Comparison of ENCODE assay signal across 8 mouse cellular contexts in the genomic region with DNA sequence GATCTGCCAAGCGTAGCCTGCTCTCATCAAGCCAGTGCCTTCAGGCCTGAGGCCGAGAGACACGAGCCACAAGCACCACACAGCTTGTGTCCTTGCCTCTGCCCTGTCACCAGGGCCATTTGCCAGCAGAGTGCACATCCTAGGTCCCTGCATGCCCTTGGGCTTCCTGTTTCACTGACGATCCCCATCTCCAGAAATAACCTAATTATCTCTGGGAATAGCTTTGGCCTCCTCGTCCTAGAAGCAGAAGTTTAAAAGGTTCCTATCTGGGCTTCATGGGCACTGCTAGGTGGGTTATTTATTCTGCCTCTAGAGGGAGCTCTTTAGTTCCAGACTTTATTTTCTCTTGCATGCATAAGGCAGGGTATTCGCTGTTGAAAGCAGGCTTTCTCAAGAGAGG.
DNase-seq lines count a peak whose midpoint lies in the region; ATAC-seq and TF ChIP-seq lines count a peak whose summit lies in the region.

No protein-coding gene starts in this region.

- H3K27me3 ChIP-seq in heart, adult 2 months (ENCODE audit: control insufficient read depth, insufficient read depth, low read length): no peaks in the 10 kb centered on the region
- no peaks in the 10 kb centered on the region for H3K27me3 ChIP-seq in embryonic facial prominence, embryonic 14.5 days (replicated peaks; ENCODE audit: control insufficient read depth, insufficient read depth, low read length)
- no peaks in the 10 kb centered on the region for H3K27me3 ChIP-seq in splenic B cell, adult 2 months (ENCODE audit: control insufficient read depth, insufficient read depth, low read length, poor library complexity, severe bottlenecking)
- no peaks in the 10 kb centered on the region for H3K27me3 ChIP-seq in forebrain, embryonic 13.5 days

- DNase-seq in heart, adult 2 months: peak; percentile 65 to 77
- no peak for DNase-seq in heart, postnatal 25 days (ENCODE audit: low spot score)
- DNase-seq in A20 (ENCODE audit: low read depth, low spot score) (peak; percentile 75), R1 (ENCODE audit: low read depth, low spot score) (peak; percentile 33)
- peak; percentile 51 for DNase-seq in embryonic facial prominence, embryonic 14.5 days (ENCODE audit: low spot score)
- peak; percentile 4 for DNase-seq in layer of hippocampus, adult 9-11 months
- DNase-seq in splenic B cell, adult 2 months (ENCODE audit: low read depth, low spot score): peak; percentile 38

- H3K4me1 ChIP-seq in heart, adult 2 months (ENCODE audit: control insufficient read depth, insufficient read depth, low read length): peaks cover 5% of the 10 kb centered on the region
- H3K4me1 ChIP-seq in embryonic facial prominence, embryonic 14.5 days (ENCODE audit: control insufficient read depth, insufficient read depth, low read length): no peaks in the 10 kb centered on the region
- H3K4me1 ChIP-seq in forebrain, embryonic 13.5 days: no peaks in the 10 kb centered on the region

- no peak for TF ChIP-seq POLR2A in heart, adult 2 months (IDR thresholded peaks at IDR 0.05; ENCODE audit: insufficient read depth, low read depth, low read length)

- H3K9me3 ChIP-seq in embryonic facial prominence, embryonic 14.5 days (ENCODE audit: control insufficient read depth, low read length): no peaks in the 10 kb centered on the region
- no peaks in the 10 kb centered on the region for H3K9me3 ChIP-seq in forebrain, embryonic 13.5 days (replicated peaks)

- peak; percentile 90 for TF ChIP-seq CTCF in heart, adult 2 months (IDR thresholded peaks at IDR 0.05)

- peaks cover 4% of the 10 kb centered on the region; the same call in 1 of the 2 replicates for H3K36me3 ChIP-seq in heart, adult 2 months (ENCODE audit: control insufficient read depth, insufficient read depth, low read length)
- no peaks in the 10 kb centered on the region for H3K36me3 ChIP-seq in embryonic facial prominence, embryonic 14.5 days (ENCODE audit: control insufficient read depth, insufficient read depth, low read length)
- H3K36me3 ChIP-seq in splenic B cell, adult 2 months (ENCODE audit: control insufficient read depth, insufficient read depth, low read length, poor library complexity, severe bottlenecking): no peaks in the 10 kb centered on the region
- no peaks in the 10 kb centered on the region for H3K36me3 ChIP-seq in forebrain, embryonic 13.5 days (ENCODE audit: poor library complexity, severe bottlenecking)

- peak overlapping the region; percentile 62 for H3K27ac ChIP-seq in heart, adult 2 months
- H3K27ac ChIP-seq in embryonic facial prominence, embryonic 14.5 days (replicated peaks; ENCODE audit: low read depth, low read length): no peak overlapping the region
- H3K27ac ChIP-seq in forebrain, embryonic 13.5 days: no peak overlapping the region

- no peaks in the 10 kb centered on the region for H3K79me2 ChIP-seq in heart, adult 2 months (replicated peaks; ENCODE audit: control insufficient read depth, insufficient read depth, low read length)

- 33% methylated on average over 6 of the region's 6 CpGs for WGBS in heart, adult 2 months
- 42% methylated on average over 6 of the region's 6 CpGs for WGBS in embryonic facial prominence, embryonic 14.5 days
- 64% methylated on average over 6 of the region's 6 CpGs for WGBS in forebrain, embryonic 13.5 days

- H3K4me3 ChIP-seq in heart, adult 2 months: no peak overlapping the region
- no peak overlapping the region for H3K4me3 ChIP-seq in embryonic facial prominence, embryonic 14.5 days (ENCODE audit: low read depth, low read length)
- H3K4me3 ChIP-seq in forebrain, embryonic 13.5 days: no peak overlapping the region

- no peak overlapping the region for H3K4me2 ChIP-seq in embryonic facial prominence, embryonic 14.5 days (ENCODE audit: low read depth, low read length)
- no peak overlapping the region for H3K4me2 ChIP-seq in forebrain, embryonic 13.5 days

- ATAC-seq in embryonic facial prominence, embryonic 14.5 days (ENCODE audit: low read depth): no peak
- no peak for ATAC-seq in forebrain, embryonic 13.5 days

- intact Hi-C loops in heart, adult 2 months (cut with DNase I): loop anchor here (2.0 to 5.0 kb wide), 5 partner anchors 38 to 516 kb away; partner anchors contain the start of gene Lnx1
- intact Hi-C loops in heart, postnatal 25 days (cut with DNase I): loop anchor here (2.0 to 5.0 kb wide), 4 partner anchors 38 to 516 kb away; no protein-coding TSS in a partner anchor

- no peak overlapping the region for H3K9ac ChIP-seq in heart, adult 2 months (ENCODE audit: low read depth, low read length)
- no peak overlapping the region for H3K9ac ChIP-seq in embryonic facial prominence, embryonic 14.5 days (ENCODE audit: low read depth, low read length)
- no peak overlapping the region for H3K9ac ChIP-seq in forebrain, embryonic 13.5 days

- peak; percentile 65; the same call in 1 of the 2 replicates for TF ChIP-seq EP300 in heart, adult 2 months (IDR thresholded peaks at IDR 0.05; ENCODE audit: insufficient read depth, low read depth, low read length)
